Mouse (Mus musculus): ENCODE results near the gene Rasl11b. TPM values are rescaled to one million over a fixed set of nuclear protein-coding genes. Genes with fewer than 3 reads are reported as not detected.

Rasl11b gene
- polyA plus RNA-seq, 1 experiment from 2014 or later: not detected

DNA sequence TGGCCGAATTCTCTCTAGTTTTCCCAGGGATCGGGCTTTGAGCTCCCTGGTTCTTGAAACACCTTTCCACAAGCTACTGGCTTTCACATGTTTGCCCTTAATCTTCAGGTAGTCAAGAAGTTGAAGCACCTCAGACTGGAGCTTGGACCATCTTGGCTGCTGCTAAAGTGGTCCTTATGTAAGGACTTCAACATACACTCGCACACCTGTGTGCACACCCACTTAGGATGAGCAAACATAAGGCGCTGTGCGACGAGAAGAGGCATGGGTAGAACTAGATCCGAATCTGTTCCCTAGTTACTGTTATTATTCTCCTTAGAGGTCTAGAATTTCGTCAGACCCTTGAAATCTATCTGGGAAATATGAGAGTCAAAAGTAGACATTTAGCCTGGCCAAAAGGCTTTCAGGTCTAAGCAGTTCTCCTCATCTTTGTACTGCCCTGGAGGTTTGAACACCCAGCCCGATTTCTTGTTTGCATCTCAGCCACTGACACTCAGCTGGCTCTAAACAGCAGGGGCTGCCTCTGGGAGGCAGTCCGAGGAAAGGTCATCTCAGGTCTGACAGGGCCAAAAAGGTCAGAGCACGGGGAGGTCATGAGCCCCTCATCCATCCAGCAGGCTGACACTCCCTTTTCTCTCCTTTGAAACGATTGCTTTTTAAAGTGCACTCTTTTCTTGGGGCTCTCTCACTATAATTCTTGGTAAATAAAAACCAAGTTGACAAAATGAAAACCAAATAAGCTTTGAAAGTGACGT lies 46.0 kb downstream of the Rasl11b start:
- H3K79me2 ChIP-seq (ENCODE audit: inconsistent target): no peaks in the 10 kb centered on the region
- 96% methylated on average over 13 of the region's 13 CpGs for WGBS (ENCODE audit: missing documents)
- H3K36me3 ChIP-seq (ENCODE audit: inconsistent target): no peaks in the 10 kb centered on the region
- H3K27ac ChIP-seq: no peak overlapping the region
- H3K4me3 ChIP-seq (ENCODE audit: inconsistent target): no peak overlapping the region

DNA sequence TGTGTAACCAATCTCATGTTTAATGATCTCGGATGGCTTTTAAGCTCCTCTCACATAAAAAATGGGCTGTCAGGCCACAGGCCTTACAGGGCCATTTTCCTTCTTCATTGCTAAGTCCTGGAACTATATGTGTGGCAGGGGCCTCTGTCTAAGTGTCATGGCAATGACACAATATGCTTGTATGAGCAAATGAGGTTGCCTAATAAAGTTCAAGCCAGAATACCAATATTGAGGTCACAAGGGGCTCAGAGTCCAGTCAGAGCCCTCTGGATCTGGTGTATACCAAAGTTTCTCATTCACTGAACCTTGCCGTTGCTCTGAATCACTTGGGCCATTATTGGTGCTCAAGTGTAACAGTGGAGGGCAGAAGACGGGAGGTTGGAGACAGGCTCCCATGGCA lies 47.6 kb downstream of the Rasl11b start:
- H3K79me2 ChIP-seq (ENCODE audit: inconsistent target): no peaks in the 10 kb centered on the region
- 76% methylated on average over 3 of the region's 3 CpGs for WGBS (ENCODE audit: missing documents)
- no peak overlapping the region for H3K27ac ChIP-seq
- H3K36me3 ChIP-seq (ENCODE audit: inconsistent target): no peaks in the 10 kb centered on the region
- no peak overlapping the region for H3K4me3 ChIP-seq (ENCODE audit: inconsistent target)

DNA sequence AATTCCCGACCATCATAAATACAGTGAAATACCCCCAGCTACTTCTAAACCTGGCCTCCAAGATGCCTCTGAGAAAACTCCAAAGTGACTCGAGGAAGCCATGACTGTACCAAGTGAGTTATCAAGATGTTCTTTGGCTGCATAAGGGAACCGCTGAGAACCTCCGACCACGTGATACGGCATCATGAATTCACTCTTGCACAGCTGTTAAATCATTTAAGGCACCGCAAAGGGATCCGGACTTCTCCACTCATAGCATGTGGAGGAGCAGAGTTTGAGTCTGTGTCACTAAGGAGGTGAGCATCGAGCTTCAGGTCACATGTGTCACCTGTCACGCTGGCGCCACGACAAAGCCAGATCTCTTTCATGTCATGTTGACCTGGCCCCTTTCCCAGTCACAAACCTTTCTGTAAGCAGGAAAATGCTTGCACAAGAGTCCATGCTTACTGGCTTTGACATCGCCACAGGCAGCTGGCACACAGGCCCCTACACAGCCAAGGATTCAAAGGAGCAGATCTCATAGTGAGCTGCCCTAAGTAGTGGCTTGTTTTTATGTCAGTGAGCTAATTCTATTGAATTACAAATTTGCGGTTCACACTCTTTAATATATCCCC lies 49.4 kb downstream of the Rasl11b start:
- no peak overlapping the region for H3K4me3 ChIP-seq (ENCODE audit: inconsistent target)
- no peaks in the 10 kb centered on the region for H3K79me2 ChIP-seq (ENCODE audit: inconsistent target)
- H3K36me3 ChIP-seq (ENCODE audit: inconsistent target): no peaks in the 10 kb centered on the region
- WGBS (ENCODE audit: missing documents): 86% methylated on average over 14 of the region's 14 CpGs
- no peak overlapping the region for H3K27ac ChIP-seq

DNA sequence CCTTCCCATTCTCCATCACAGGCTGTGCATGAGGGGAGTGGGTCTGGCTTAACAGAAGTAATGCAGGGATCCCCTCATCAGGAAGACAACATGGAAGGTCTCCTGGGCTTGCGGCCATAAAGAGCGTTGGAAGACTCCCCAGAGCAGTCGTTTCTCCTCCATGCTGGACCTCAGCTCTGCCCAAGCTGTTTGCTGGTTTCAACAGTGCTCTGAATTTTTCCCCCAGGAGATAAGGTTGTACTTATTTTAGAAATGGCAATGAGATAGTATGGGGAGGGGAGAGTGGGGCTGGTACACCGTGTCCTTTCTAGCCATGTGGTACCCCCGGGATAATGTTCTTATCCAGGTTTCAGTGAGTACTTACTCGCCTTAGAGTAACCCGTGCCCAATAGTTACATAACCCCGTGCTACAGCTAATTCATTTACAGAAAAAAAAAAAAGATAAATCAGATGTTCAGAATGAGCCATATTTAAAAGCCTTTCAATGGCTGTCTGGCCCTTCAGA lies 50.6 kb downstream of the Rasl11b start:
- Histone ChIP-seq H3K36me3 (ENCODE audit: inconsistent target) (no peaks in the 10 kb centered on the region), H3K27ac (no peak overlapping the region), H3K4me3 (ENCODE audit: inconsistent target) (no peak overlapping the region), H3K79me2 (ENCODE audit: inconsistent target) (no peaks in the 10 kb centered on the region)
- 96% methylated on average over 8 of the region's 8 CpGs for WGBS (ENCODE audit: missing documents)

DNA sequence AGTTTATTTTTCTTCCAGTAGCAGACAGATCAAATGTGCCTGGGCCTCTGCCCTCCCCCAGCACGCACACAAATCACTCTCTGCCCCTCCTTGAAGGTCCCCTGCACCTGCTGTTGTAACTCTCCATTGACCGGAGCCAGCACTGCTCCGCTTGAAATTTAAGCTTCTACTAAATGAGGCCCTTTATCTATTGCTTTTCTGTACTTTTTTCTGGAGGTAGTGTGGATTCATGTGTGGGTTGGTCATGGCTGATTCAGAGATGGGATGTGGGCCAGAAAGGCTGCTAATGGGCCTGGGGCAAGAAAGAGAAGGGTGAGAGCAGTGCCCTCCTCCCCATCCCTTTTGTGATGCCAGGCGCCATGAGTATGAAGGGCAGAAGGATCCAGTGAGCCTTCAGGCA lies 51.4 kb downstream of the Rasl11b start:
- WGBS (ENCODE audit: missing documents): 98% methylated on average over 4 of the region's 4 CpGs

DNA sequence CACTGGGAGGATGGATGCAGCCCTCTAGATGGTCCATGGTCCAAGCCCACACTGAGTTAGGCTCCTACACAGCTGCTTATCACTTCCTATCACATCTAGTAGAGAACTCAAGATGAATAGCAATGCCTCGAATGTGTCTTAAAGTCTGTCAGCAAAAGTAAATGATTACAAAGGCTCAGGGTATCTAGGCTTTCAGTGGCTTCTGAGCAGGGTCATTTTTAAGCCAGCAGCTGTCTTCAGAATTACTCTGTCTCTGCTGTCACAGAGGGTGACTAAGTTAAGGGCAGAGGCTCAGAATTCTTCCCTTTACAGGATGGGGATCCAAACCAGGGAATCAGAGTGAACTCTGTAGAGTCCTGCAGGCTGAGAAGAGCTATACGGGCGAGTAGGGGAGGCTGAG lies 51.9 kb downstream of the Rasl11b start:
- H3K27ac ChIP-seq: no peak overlapping the region
- H3K79me2 ChIP-seq (ENCODE audit: inconsistent target): no peaks in the 10 kb centered on the region
- WGBS (ENCODE audit: missing documents): 80% methylated on average over 3 of the region's 3 CpGs
- H3K4me3 ChIP-seq (ENCODE audit: inconsistent target): no peak overlapping the region
- H3K36me3 ChIP-seq (ENCODE audit: inconsistent target): no peaks in the 10 kb centered on the region

More for the DNA sequence above, 51.4 kb downstream of the Rasl11b start:
- H3K36me3 ChIP-seq (ENCODE audit: inconsistent target): no peaks in the 10 kb centered on the region
- H3K4me3 ChIP-seq (ENCODE audit: inconsistent target): no peak overlapping the region
- H3K79me2 ChIP-seq (ENCODE audit: inconsistent target): no peaks in the 10 kb centered on the region
- no peak overlapping the region for H3K27ac ChIP-seq

Other genes with a start within 250 kb of the Rasl11b start
- 4.6 to 10.2 TPM (median 6.1 TPM) in 3 replicates for gene Usp46, start 126.9 kb upstream of the Rasl11b start, polyA plus RNA-seq (2018)